Comparison of ENCODE assay signal across 11 mouse cellular contexts in the genomic region with DNA sequence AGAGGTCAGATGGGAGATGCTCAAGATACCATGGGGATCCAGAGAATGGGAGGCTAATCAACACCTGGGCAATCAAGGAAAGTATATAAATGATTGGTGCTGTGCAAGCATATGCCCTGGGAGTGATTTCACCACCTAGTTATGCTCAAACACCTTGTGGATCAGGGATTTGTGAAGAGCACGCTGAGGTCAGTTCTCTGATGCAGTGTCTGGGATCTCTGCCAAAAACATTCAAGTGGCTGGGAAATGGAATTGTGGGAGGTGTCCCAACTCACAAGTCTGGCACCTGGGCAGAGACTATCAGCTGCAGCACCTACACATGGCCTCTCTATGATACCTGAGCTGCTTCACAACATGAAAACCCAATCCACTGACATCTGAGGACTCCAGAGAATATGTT.
A peak's percentile ranks its signal among the peaks of the same experiment; 100 is the strongest.
DNase-seq lines count a peak whose midpoint lies in the region; ATAC-seq lines count a peak whose summit lies in the region.
"Had no signal": no experiment of that assay in that cellular context is flagged by ENCODE, and none has a peak within 500 bp of the region (broad histone marks: within the 10 kb centered on the region; RNA-seq: fewer than 3 reads in every experiment).

No protein-coding gene starts in this region.

- DNase-seq in kidney, adult 11 months = peak; percentile 3
- DNase-seq in heart, adult 18-20 months = peak; percentile 61 to 69
- DNase-seq in heart, postnatal 36 days = peak; percentile 24 to 35
- peak; percentile 68 for DNase-seq in lung, postnatal 14 days
- DNase-seq in cerebellum, postnatal 36 days = no peak
- no peak for DNase-seq in urinary bladder, adult 18-20 months (ENCODE audit: low spot score in 2 of 2)
- DNase-seq: adrenal gland, adult 8-10 months; embryo, embryonic 11 days; gastrocnemius, postnatal 25 days had no signal

- no peak overlapping the region for H3K4me3 ChIP-seq in kidney, embryonic 15.5 days (replicated peaks)

- no peaks in the 10 kb centered on the region for H3K9me3 ChIP-seq in kidney, embryonic 15.5 days (replicated peaks)

- WGBS in kidney, embryonic 15.5 days = 58% methylated on average over 1 of the region's 1 CpGs

- H3K36me3 ChIP-seq in kidney, embryonic 15.5 days = no peaks in the 10 kb centered on the region

- ATAC-seq in kidney, embryonic 15.5 days (replicated peaks; ENCODE audit: low FRiP score) = no peak
- ATAC-seq in granulocyte monocyte progenitor cell, adult 5-6 weeks (replicated peaks; ENCODE audit: poor library complexity, severe bottlenecking) = no peak

- no peak overlapping the region for H3K27ac ChIP-seq in kidney, embryonic 15.5 days

- intact Hi-C loops in heart, postnatal 36 days (cut with DNase I) = loop anchor here (5.0 kb wide), 1 partner anchor 919 kb away; no protein-coding TSS in a partner anchor

- H3K4me1 ChIP-seq in kidney, embryonic 15.5 days = no peaks in the 10 kb centered on the region

- no peak overlapping the region for H3K4me2 ChIP-seq in kidney, embryonic 15.5 days

- no peak overlapping the region for H3K9ac ChIP-seq in kidney, embryonic 15.5 days

- no peaks in the 10 kb centered on the region for H3K27me3 ChIP-seq in kidney, embryonic 15.5 days

Comparison
In these comparisons a context has a peak if more than half of its experiments do, and no peak if none do; other contexts are left out.
1. DNase-seq: peak in kidney, adult 11 months (single experiment), heart, adult 18-20 months (2 of 2), heart, postnatal 36 days (2 of 2) and lung, postnatal 14 days (single experiment); none in cerebellum, postnatal 36 days (0 of 2) and urinary bladder, adult 18-20 months (0 of 2).